Mouse (Mus musculus): ENCODE data around the gene Rpl19. TPM values are rescaled to one million over a fixed set of nuclear protein-coding genes. Genes with fewer than 3 reads are reported as not detected.

Gene Rpl19
- total RNA-seq, 2 experiments from 2014 or later: 560 to 589 TPM

Small RNA genes within 50 kb of the gene (microRNA-seq; reads per million reads assigned to microRNA genes)
- 0 reads per million in 2 experiments for gene Gm27597

Other genes starting within 250 kb of the Rpl19 start
- gene Rpl23, start 244.3 kb upstream of the Rpl19 start, total RNA-seq (2021): 100 to 1,000 TPM; 340 to 351 TPM
- 100 to 1,000 TPM; 192 to 202 TPM for gene Lasp1, start 227.7 kb upstream of the Rpl19 start, total RNA-seq (2021)
- gene B230217C12Rik, start 185.9 kb upstream of the Rpl19 start, total RNA-seq (2021): 10 to 100 TPM; 75.4 to 75.9 TPM
- 1 to 10 TPM; 1.8 to 2.1 TPM for gene Fbxo47, start 142.6 kb upstream of the Rpl19 start, total RNA-seq (2021)
- 10 to 100 TPM; 22.0 to 22.4 TPM for gene Plxdc1, start 40.3 kb upstream of the Rpl19 start, total RNA-seq (2021)
- 1 to 10 TPM in 1 of 2 experiments, under 1 TPM in 1; 0.89 to 1.7 TPM for gene Arl5c, start 30.5 kb upstream of the Rpl19 start, total RNA-seq (2021)
- gene Cacnb1, start 3.7 kb upstream of the Rpl19 start, total RNA-seq (2021): 100 to 1,000 TPM; 155 to 167 TPM
- gene Stac2, start 26.8 kb downstream of the Rpl19 start, total RNA-seq (2021): 10 to 100 TPM; 63.4 to 76.9 TPM
- 10 to 100 TPM; 35.5 to 39.4 TPM for gene Fbxl20, start 123.7 kb downstream of the Rpl19 start, total RNA-seq (2021)
- 10 to 100 TPM; 49.6 to 49.7 TPM for gene Med1, start 166.6 kb downstream of the Rpl19 start, total RNA-seq (2021)
- 10 to 100 TPM; 35.2 to 38.8 TPM for gene Cdk12, start 176.3 kb downstream of the Rpl19 start, total RNA-seq (2021)